Mouse (Mus musculus) limb, embryonic 15.5 days (tissue): ENCODE data around the gene Rmdn2. TPM values are rescaled to one million over a fixed set of nuclear protein-coding genes. Genes with fewer than 3 reads are reported as not detected.

Experiments
- ATAC-seq: fragments of 200-750 bp; cut with Nextera tagmentation; 2 replicates; pipeline ENCODE4 v1.8.0; 2017; ENCODE audit warnings: low read depth, moderate TSS enrichment; ENCODE audit not compliant: insufficient number of reproducible peaks, low FRiP score, low TSS enrichment
- H3K27ac ChIP-seq: fragments of 300-500 bp; sonication (generic); 2 replicates; pipeline ENCODE4 v1.5.1; 2015; ENCODE audit warnings: moderate library complexity, mild to moderate bottlenecking, inconsistent platforms
- H3K27me3 ChIP-seq: fragments of 300-500 bp; sonication (generic); 2 replicates; pipeline ENCODE4 v1.6.1; 2015; ENCODE audit warnings: inconsistent platforms
- H3K36me3 ChIP-seq: fragments of 300-500 bp; sonication (generic); 2 replicates; pipeline ENCODE4 v1.6.1; 2015; ENCODE audit warnings: inconsistent platforms
- H3K4me1 ChIP-seq: fragments of 300-500 bp; sonication (generic); 2 replicates; pipeline ENCODE4 v1.6.1; 2015; ENCODE audit warnings: inconsistent platforms
- H3K4me2 ChIP-seq: fragments of 300-500 bp; sonication (generic); 2 replicates; pipeline ENCODE4 v1.6.1; 2015; ENCODE audit warnings: mild to moderate bottlenecking, inconsistent platforms
- H3K4me3 ChIP-seq: fragments of 300-500 bp; sonication (generic); 2 replicates; pipeline ENCODE4 v1.5.1; 2015; ENCODE audit warnings: mild to moderate bottlenecking, inconsistent platforms
- H3K9ac ChIP-seq: fragments of 300-500 bp; sonication (generic); 2 replicates; pipeline ENCODE4 v1.6.1; 2015; ENCODE audit warnings: inconsistent platforms
- H3K9me3 ChIP-seq: fragments of 300-500 bp; sonication (generic); 2 replicates; pipeline ENCODE4 v1.6.1; 2016; ENCODE audit warnings: inconsistent platforms
- WGBS: fragments of 180-500 bp; shearing (Covaris S2); methylation state at CpG from one replicate; pipeline ENCODE4 v1.1.7; 2015; 5-methylcytosine and 5-hydroxymethylcytosine counted together
- polyA plus RNA-seq: library from polyadenylated mRNA; unstranded; fragments of >200 nt; fragmentation: Nextera tagmentation; extraction: Ambion mirVana; gene quantifications from 2 replicates; pipeline ENCODE4 v1.2.1, GENCODE M21; 2015

Rmdn2 gene
- polyA plus RNA-seq, 1 experiment from 2014 or later = 9.0 TPM

DNA sequence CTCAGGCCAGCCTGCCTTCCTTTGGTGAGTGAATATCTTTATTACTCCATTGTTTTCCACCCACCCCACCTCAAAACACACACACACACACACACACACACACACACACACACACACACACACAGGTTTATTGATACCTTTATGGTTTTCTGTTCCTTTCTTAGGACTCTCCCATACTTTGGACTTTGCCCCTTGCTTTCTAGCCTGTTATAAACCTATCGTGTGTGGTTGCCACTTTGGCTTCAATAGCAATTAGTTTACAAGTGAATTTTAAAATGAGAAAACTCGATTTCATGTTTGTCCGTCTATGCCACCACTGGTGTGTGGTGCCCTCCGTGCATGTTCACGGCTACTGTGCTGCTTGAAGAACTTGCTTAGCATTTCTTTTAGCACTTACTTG is 7.3 kb downstream of the Rmdn2 start:
- Histone ChIP-seq H3K4me2 (no peak overlapping the region), H3K9ac (no peak overlapping the region), H3K4me1 (peaks cover 7% of the 10 kb centered on the region; the same call in 1 of the 2 replicates), H3K27me3 (no peaks in the 10 kb centered on the region), H3K27ac (no peak overlapping the region), H3K9me3 (no peaks in the 10 kb centered on the region), H3K4me3 (no peak overlapping the region), H3K36me3 (no peaks in the 10 kb centered on the region)
- no peak for ATAC-seq
- 87% methylated on average over 5 of the region's 5 CpGs for WGBS

DNA sequence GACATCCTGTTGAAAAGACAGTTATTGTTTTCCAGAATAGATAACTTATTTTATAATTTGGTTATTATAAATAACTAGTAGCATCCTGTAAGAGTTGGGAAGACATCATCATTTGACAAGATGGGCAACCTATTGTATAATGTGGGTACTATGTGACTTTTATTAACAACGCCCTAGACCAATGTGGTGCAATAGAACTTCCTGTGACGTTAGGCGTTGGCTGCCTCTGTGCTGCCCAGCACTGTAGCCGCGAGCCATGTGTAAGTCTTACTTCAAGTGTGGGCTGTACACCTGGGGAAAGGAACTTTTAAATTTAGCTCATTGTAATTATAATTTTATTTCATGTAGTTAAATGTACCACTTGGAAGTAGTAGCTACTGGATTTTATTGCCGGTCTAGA is 10.4 kb downstream of the Rmdn2 start:
- no peaks in the 10 kb centered on the region for H3K4me1 ChIP-seq
- H3K27ac ChIP-seq = no peak overlapping the region
- 90% methylated on average over 6 of the region's 6 CpGs for WGBS
- H3K9ac ChIP-seq = no peak overlapping the region
- no peaks in the 10 kb centered on the region for H3K9me3 ChIP-seq
- H3K27me3 ChIP-seq = no peaks in the 10 kb centered on the region
- no peak for ATAC-seq
- no peaks in the 10 kb centered on the region for H3K36me3 ChIP-seq
- H3K4me3 ChIP-seq = no peak overlapping the region
- no peak overlapping the region for H3K4me2 ChIP-seq

DNA sequence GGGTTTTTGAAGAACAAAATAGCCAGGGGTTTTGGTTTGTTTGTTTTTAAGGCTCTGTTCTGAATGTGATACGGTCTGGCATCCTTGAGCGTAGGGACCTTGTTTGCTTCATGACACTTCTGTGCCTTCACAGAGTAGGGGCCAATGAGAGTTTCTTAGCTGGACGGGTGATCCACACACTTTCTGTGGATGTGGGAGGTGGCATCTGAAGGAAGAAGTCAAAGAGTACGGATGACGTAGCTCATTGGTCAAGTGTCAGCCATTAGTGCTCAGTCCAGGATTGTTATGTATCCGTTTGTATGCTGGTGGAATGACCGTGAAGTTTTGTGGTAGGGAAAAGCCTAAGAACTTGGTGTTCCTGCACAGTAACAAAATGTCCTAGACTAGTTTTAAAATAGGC is 10.9 kb downstream of the Rmdn2 start:
- Histone ChIP-seq H3K9ac (no peak overlapping the region), H3K27ac (no peak overlapping the region), H3K36me3 (no peaks in the 10 kb centered on the region), H3K27me3 (no peaks in the 10 kb centered on the region), H3K4me3 (no peak overlapping the region), H3K4me2 (no peak overlapping the region), H3K9me3 (no peaks in the 10 kb centered on the region), H3K4me1 (no peaks in the 10 kb centered on the region)
- 92% methylated on average over 7 of the region's 7 CpGs for WGBS
- no peak for ATAC-seq

DNA sequence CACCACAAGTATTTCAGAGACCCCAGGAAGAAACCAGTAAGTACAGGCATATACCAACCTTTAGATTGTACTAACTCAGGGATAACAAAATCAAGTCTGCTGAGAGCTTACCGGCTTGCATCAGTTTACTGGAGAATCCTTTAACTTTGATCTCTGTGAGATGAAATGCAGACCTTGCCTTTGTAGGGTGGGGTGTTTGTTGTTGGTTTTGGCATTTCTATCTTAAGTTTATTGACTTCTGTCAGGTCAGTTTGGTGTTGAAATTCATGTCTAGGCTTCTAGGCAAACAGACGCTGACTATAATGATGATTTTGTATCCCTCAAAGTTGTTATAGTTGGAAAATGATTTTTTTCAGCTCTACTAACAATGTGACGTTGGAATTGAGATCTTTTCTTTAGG is 12.2 kb downstream of the Rmdn2 start:
- no peaks in the 10 kb centered on the region for H3K9me3 ChIP-seq
- H3K4me3 ChIP-seq = no peak overlapping the region
- H3K4me2 ChIP-seq = no peak overlapping the region
- H3K27ac ChIP-seq = no peak overlapping the region
- no peaks in the 10 kb centered on the region for H3K36me3 ChIP-seq
- H3K4me1 ChIP-seq = no peaks in the 10 kb centered on the region
- 67% methylated on average over 3 of the region's 3 CpGs for WGBS
- no peak overlapping the region for H3K9ac ChIP-seq
- H3K27me3 ChIP-seq = no peaks in the 10 kb centered on the region
- no peak for ATAC-seq

DNA sequence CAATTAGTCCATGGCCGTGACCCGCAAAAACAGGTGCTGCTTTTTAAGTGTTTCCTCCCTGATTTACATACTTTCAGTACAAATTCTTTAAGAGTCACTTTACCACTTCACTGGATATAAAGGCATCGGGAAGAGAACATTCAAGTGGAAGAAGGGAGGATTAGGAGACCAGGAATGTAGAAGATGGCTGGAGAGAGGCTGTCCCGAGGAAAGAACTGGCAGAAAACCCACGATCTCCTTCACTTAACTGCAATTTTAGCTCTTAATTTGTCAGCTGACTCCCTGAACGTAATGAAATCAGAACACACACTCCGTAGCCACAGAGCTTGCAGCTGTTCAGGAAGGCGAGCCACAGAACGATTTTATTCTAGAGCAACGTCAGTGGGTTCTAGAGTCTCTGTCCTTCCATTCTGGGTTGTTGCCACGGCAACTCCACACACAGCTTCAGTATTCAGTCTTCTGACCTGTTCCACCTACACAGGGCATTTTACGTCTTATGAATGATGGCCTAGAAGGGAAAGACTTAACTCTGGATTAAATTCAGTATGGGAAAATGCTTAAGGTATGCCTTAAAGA is 14.7 kb downstream of the Rmdn2 start:
- Histone ChIP-seq H3K4me2 (no peak overlapping the region), H3K4me1 (no peaks in the 10 kb centered on the region), H3K27me3 (no peaks in the 10 kb centered on the region), H3K36me3 (no peaks in the 10 kb centered on the region), H3K9me3 (no peaks in the 10 kb centered on the region), H3K4me3 (no peak overlapping the region), H3K9ac (no peak overlapping the region), H3K27ac (no peak overlapping the region)
- ATAC-seq = no peak
- 61% methylated on average over 12 of the region's 12 CpGs for WGBS

DNA sequence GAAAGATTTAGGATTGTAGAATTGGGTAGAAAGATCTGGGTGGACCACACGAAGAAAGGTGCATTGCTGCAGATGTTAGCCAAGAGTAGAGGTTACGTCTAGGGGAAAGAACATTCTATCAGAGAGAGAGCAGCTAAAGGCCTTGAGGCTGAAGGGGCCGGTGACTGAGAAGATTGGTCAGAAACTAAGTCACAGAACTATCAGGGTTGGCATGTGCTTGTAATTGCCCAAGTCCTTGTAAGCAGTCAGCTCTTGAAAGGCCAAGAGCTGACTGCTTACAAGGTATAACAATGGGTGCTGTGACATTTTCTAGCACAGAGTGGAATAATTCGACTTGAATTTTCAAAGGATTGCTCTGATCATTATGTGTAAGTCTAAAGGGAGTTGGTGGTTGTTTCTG is 38.2 kb downstream of the Rmdn2 start:
- H3K4me3 ChIP-seq = no peak overlapping the region
- no peaks in the 10 kb centered on the region for H3K36me3 ChIP-seq
- no peak overlapping the region for H3K4me2 ChIP-seq
- no peak overlapping the region for H3K27ac ChIP-seq
- H3K9me3 ChIP-seq = no peaks in the 10 kb centered on the region
- H3K4me1 ChIP-seq = no peaks in the 10 kb centered on the region
- H3K27me3 ChIP-seq = no peaks in the 10 kb centered on the region
- H3K9ac ChIP-seq = no peak overlapping the region
- 86% methylated on average over 4 of the region's 4 CpGs for WGBS
- no peak for ATAC-seq

DNA sequence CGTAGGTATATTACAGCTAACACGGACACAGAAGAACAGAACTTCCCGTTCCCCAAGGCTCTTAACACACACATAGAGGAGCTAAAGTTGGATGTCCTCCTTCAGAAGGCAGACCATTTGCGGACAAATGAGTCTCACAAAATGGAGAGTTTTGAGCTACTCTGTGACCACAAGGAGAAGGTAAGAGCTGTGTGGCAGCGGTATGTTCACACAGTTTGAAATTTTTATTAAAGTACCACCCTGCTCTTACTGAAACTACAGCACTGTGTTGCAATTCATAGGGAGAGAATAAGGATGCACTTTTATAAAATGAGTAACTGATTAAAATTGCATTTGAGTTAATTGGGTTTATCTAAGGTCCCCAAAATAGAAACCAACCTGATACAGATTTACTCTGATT is 38.6 kb downstream of the Rmdn2 start:
- no peak overlapping the region for H3K4me2 ChIP-seq
- H3K9ac ChIP-seq = no peak overlapping the region
- no peaks in the 10 kb centered on the region for H3K27me3 ChIP-seq
- no peak overlapping the region for H3K4me3 ChIP-seq
- no peak for ATAC-seq
- H3K9me3 ChIP-seq = no peaks in the 10 kb centered on the region
- H3K4me1 ChIP-seq = no peaks in the 10 kb centered on the region
- no peaks in the 10 kb centered on the region for H3K36me3 ChIP-seq
- H3K27ac ChIP-seq = no peak overlapping the region
- WGBS = 91% methylated on average over 5 of the region's 5 CpGs

DNA sequence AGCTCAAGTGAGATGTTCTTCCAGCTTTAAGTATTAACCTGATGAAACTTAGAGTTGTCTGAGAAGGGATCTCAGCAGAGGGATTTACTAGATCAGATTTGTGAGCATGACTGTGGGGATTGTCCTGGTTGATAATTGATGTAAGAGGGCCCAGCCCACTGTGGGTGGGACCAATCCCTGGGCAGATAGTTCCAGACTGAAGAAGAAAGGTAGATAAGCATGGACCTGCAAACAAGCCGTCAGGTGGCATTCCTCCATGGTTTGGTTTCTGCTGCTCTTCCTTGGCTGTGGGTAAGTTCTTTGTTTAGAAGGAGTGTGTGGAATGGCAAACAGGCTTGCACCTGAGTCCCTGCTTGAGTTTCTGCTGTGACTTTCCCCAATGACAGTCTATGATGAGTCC is 41.5 kb downstream of the Rmdn2 start:
- no peak for ATAC-seq
- no peak overlapping the region for H3K4me2 ChIP-seq
- 80% methylated on average over 1 of the region's 1 CpGs for WGBS
- no peaks in the 10 kb centered on the region for H3K4me1 ChIP-seq
- H3K4me3 ChIP-seq = no peak overlapping the region
- no peak overlapping the region for H3K27ac ChIP-seq
- no peaks in the 10 kb centered on the region for H3K36me3 ChIP-seq
- H3K9me3 ChIP-seq = no peaks in the 10 kb centered on the region
- H3K27me3 ChIP-seq = no peaks in the 10 kb centered on the region
- no peak overlapping the region for H3K9ac ChIP-seq

DNA sequence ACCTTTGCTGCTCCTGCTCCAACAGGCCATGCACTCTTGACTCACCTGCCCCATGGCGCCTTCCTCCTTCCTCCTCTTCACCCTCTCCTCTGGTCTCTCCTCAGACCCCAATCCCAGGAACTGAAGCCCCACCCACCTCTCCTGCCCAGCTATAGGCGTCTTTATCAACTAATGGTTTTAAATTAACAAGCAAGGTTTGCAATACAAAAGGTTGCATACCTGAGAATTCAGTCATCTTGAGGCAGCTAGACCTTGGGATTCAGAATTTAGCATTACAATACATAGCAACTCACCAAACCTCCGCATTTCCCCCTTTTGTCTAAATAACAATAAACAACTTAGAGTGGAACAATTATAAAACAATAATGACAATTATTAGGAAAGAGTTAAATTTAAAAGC is 42.5 kb downstream of the Rmdn2 start:
- no peak for ATAC-seq

DNA sequence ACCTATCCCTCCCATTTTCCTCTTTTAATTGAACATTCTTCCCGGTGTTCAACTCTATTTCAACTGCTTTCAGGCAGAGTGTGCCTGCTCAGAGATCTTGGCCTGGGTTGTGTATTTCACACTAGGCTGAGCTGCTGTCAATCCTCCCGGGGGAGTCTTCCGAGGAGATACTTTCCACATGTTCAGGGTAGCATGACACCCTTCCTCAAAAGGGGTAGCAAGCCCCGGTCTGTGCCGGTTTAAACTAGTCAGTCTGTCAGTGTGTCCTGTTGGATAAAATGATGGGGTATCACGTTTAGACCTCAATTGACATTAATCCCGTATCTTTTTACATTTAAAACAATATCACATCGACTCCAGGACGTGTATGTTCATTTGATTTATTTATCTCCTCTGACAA is 46.1 kb downstream of the Rmdn2 start:
- WGBS = 58% methylated on average over 9 of the region's 9 CpGs
- ATAC-seq = no peak

More for the DNA sequence above, 42.5 kb downstream of the Rmdn2 start:
- Histone ChIP-seq H3K4me1 (no peaks in the 10 kb centered on the region), H3K27ac (no peak overlapping the region), H3K4me3 (no peak overlapping the region), H3K9me3 (no peaks in the 10 kb centered on the region), H3K36me3 (no peaks in the 10 kb centered on the region), H3K4me2 (no peak overlapping the region), H3K27me3 (no peaks in the 10 kb centered on the region), H3K9ac (no peak overlapping the region)
- 64% methylated on average over 3 of the region's 3 CpGs for WGBS

DNA sequence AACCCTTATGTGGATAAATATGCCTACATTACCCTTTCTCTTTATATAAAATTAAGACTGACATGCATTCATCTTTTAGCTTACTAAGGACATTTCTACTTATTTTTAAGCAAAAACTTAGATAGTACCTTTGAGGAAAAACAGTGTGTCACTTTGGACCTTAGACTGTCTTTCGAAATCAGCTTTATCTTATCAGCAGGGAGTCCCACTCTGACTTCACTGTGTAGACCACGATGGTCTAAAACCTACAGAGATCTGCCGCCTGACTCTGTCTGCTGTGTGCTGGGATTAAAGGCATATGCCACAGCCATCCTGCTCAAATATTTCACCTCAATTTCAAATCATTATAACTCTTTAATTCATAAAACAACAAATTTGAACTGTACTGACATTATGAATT is 46.8 kb downstream of the Rmdn2 start:
- 76% methylated on average over 3 of the region's 3 CpGs for WGBS
- no peak overlapping the region for H3K9ac ChIP-seq
- no peak overlapping the region for H3K27ac ChIP-seq
- no peaks in the 10 kb centered on the region for H3K9me3 ChIP-seq
- ATAC-seq = no peak
- H3K4me2 ChIP-seq = no peak overlapping the region
- 0 out of 2 replicates have a peak, but pooled peaks cover 4% of the 10 kb centered on the region for H3K27me3 ChIP-seq
- no peak overlapping the region for H3K4me3 ChIP-seq
- no peaks in the 10 kb centered on the region for H3K36me3 ChIP-seq
- peaks cover 2% of the 10 kb centered on the region; the same call in 1 of the 2 replicates for H3K4me1 ChIP-seq

More for the DNA sequence above, 46.1 kb downstream of the Rmdn2 start:
- Histone ChIP-seq H3K9ac (no peak overlapping the region), H3K9me3 (no peaks in the 10 kb centered on the region), H3K27me3 (0 out of 2 replicates have a peak, but pooled peaks cover 4% of the 10 kb centered on the region), H3K4me2 (no peak overlapping the region), H3K27ac (no peak overlapping the region), H3K4me1 (peaks cover 2% of the 10 kb centered on the region; the same call in 1 of the 2 replicates), H3K4me3 (no peak overlapping the region), H3K36me3 (no peaks in the 10 kb centered on the region)

DNA sequence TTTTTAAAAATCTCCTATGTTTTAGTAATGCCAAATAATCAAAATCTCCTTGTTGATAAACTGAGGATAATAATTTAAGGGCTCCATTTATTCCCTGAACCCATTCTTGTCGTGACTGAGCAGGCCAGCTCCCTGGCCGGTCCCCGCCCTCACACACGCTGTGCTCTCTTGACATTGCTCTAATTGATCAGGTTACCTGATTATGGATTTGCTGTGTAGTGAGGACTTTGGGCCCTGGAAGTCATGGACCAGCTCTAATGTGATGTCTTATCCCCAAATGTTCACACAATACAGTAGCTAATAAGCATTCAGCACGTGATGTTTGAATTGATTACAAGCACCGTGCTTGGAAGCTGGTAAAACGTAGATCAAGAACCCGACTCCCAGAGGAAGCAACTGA is 47.2 kb downstream of the Rmdn2 start:
- WGBS = 71% methylated on average over 8 of the region's 8 CpGs
- H3K27me3 ChIP-seq = 0 out of 2 replicates have a peak, but pooled peaks cover 4% of the 10 kb centered on the region
- H3K4me3 ChIP-seq = no peak overlapping the region
- no peak overlapping the region for H3K27ac ChIP-seq
- H3K4me2 ChIP-seq = no peak overlapping the region
- H3K9me3 ChIP-seq = no peaks in the 10 kb centered on the region
- H3K4me1 ChIP-seq = peaks cover 2% of the 10 kb centered on the region; the same call in 1 of the 2 replicates
- H3K9ac ChIP-seq = no peak overlapping the region
- no peak for ATAC-seq
- no peaks in the 10 kb centered on the region for H3K36me3 ChIP-seq

DNA sequence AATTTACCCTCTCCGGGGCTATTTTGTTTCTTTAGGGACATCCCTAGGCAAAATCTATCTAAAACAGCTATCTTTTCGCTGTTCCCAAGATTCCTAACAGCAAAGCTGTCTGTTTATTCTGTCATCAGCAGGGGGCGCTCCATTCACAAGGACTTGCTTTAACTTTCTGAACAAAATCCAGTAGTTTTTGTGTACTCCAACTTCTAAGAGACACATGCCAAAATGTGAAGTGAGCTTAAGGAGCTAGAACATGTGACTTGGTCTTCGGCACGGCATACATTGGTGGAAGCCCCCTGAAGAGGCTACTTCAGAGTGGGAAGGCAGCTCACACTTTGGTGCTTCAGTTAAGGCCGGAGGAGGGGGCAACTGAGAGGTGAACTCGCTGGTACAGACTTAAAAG is 49.7 kb downstream of the Rmdn2 start:
- Histone ChIP-seq H3K36me3 (no peaks in the 10 kb centered on the region), H3K4me1 (peaks cover 2% of the 10 kb centered on the region; the same call in 1 of the 2 replicates), H3K4me3 (no peak overlapping the region), H3K9ac (no peak overlapping the region), H3K9me3 (no peaks in the 10 kb centered on the region), H3K27ac (no peak overlapping the region), H3K4me2 (no peak overlapping the region), H3K27me3 (0 out of 2 replicates have a peak, but pooled peaks cover 4% of the 10 kb centered on the region)
- WGBS = 37% methylated on average over 7 of the region's 7 CpGs
- ATAC-seq = no peak
